Mouse (Mus musculus): ENCODE data around the gene Glb1l2.

Gene Glb1l2

GRCm38 (mm10) chr9:26728556-26728955 is 77.7 kb downstream of the Glb1l2 start:
- no peak for DNase-seq

- DNase-seq = no peak
Observed at GRCm38 (mm10) chr9:26727445-26727844, 78.8 kb downstream of the Glb1l2 start.

- DNase-seq = no peak
Observed at GRCm38 (mm10) chr9:26725709-26726108, 80.6 kb downstream of the Glb1l2 start.

- no peak for DNase-seq
Observed at GRCm38 (mm10) chr9:26721771-26722170, 84.5 kb downstream of the Glb1l2 start.

GRCm38 (mm10) chr9:26718388-26718787 is 87.9 kb downstream of the Glb1l2 start:
- DNase-seq = no peak
